In the genomic region with DNA sequence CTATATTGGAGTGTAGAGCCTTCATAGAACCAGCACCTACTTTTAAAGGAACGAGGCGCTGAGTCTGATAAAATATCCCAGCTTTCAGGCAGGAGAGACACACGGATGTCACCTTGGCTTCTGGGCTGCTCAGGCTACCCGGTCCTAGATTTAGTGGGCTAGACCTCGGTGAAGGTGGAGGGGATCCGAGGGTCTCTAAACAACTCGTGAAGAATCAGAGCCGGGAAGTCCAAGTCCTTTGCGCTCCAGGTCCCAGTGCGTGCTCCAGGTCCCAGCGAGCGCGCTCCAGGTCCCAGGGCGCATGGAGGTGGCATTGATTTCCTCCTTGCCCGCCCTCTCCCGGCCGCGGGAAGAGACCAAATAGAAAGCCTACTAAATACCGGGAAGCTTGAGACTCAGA, we compare ENCODE assay signal across 8 mouse cellular contexts. TPM values are rescaled to one million over a fixed set of nuclear protein-coding genes. Genes with fewer than 3 reads are reported as not detected.
A peak's percentile ranks its signal among the peaks of the same experiment; 100 is the strongest.
DNase-seq lines count a peak whose midpoint lies in the region; ATAC-seq and TF ChIP-seq lines count a peak whose summit lies in the region.

No protein-coding gene starts in this region.

- H3K79me2 ChIP-seq in macrophage (ENCODE audit: inconsistent target) = peaks cover 42% of the 10 kb centered on the region

- H3K4me2 ChIP-seq in kidney, embryonic 16.5 days (replicated peaks; ENCODE audit: low read depth, low read length) = peak overlapping the region; percentile 49
- no peak overlapping the region for H3K4me2 ChIP-seq in hindbrain, embryonic 11.5 days (replicated peaks; ENCODE audit: low read depth, low read length)

- no peaks in the 10 kb centered on the region for H3K27me3 ChIP-seq in kidney, embryonic 16.5 days (ENCODE audit: insufficient read depth, low read length)
- H3K27me3 ChIP-seq in hindbrain, embryonic 11.5 days (ENCODE audit: control insufficient read depth, insufficient read depth, low read length) = no peaks in the 10 kb centered on the region

- no peak overlapping the region; the same call in 1 of the 2 replicates for H3K9ac ChIP-seq in kidney, embryonic 16.5 days (replicated peaks; ENCODE audit: low read length)
- no peak overlapping the region for H3K9ac ChIP-seq in hindbrain, embryonic 11.5 days (ENCODE audit: low read depth, low read length)

- no peak for ATAC-seq in kidney, embryonic 16.5 days (ENCODE audit: low FRiP score, low TSS enrichment)
- ATAC-seq in common myeloid progenitor, adult 5-6 weeks (replicated peaks; ENCODE audit: low read depth, poor library complexity, severe bottlenecking) = peak; percentile 30
- ATAC-seq in hindbrain, embryonic 11.5 days (ENCODE audit: low FRiP score) = no peak

- H3K4me1 ChIP-seq in kidney, embryonic 16.5 days (ENCODE audit: insufficient read depth, low read length) = no peaks in the 10 kb centered on the region
- no peaks in the 10 kb centered on the region for H3K4me1 ChIP-seq in hindbrain, embryonic 11.5 days (replicated peaks; ENCODE audit: control insufficient read depth, insufficient read depth, low read length)

- no peaks in the 10 kb centered on the region for H3K36me3 ChIP-seq in kidney, embryonic 16.5 days (ENCODE audit: insufficient read depth, low read length)
- no peaks in the 10 kb centered on the region for H3K36me3 ChIP-seq in hindbrain, embryonic 11.5 days (ENCODE audit: control insufficient read depth, insufficient read depth, low read length)
- peaks cover 28% of the 10 kb centered on the region for H3K36me3 ChIP-seq in macrophage (ENCODE audit: inconsistent target)

- no peak for DNase-seq in kidney, postnatal 36 days
- peak; percentile 3 for DNase-seq in hindbrain, embryonic 11.5 days (ENCODE audit: low spot score)
- DNase-seq in urinary bladder, postnatal 10 days (ENCODE audit: low spot score) = no peak
- DNase-seq in right cerebral cortex, postnatal 10 days (ENCODE audit: low spot score in 2 of 2) = no peak
- DNase-seq in left cerebral cortex, adult 2 months (ENCODE audit: extremely low spot score in 1 of 2, low spot score in 2 of 2) = no peak

- intact Hi-C loops in left cerebral cortex, adult 2 months (cut with DNase I) = loop anchor here (2.0 kb wide), 1 partner anchor 21 kb away; no protein-coding TSS in a partner anchor

- H3K4me3 ChIP-seq in kidney, embryonic 16.5 days (ENCODE audit: low read length) = peak overlapping the region; percentile 23
- H3K4me3 ChIP-seq in hindbrain, embryonic 11.5 days (ENCODE audit: low read depth, low read length) = no peak overlapping the region
- H3K4me3 ChIP-seq in macrophage (ENCODE audit: inconsistent target) = peak overlapping the region; percentile 54
- H3K4me3 ChIP-seq in left cerebral cortex, adult 2 months = no peak overlapping the region

- no peak overlapping the region for H3K27ac ChIP-seq in kidney, embryonic 16.5 days (ENCODE audit: low read length)
- no peak overlapping the region for H3K27ac ChIP-seq in hindbrain, embryonic 11.5 days (ENCODE audit: low read depth, low read length)
- peak overlapping the region; percentile 96 for H3K27ac ChIP-seq in macrophage
- no peak overlapping the region for H3K27ac ChIP-seq in left cerebral cortex, adult 2 months

- no peaks in the 10 kb centered on the region for H3K9me3 ChIP-seq in kidney, embryonic 16.5 days (ENCODE audit: low read length)
- no peaks in the 10 kb centered on the region for H3K9me3 ChIP-seq in hindbrain, embryonic 11.5 days (ENCODE audit: control insufficient read depth, low read length)

- TF ChIP-seq CTCF in left cerebral cortex, adult 2 months (IDR thresholded peaks at IDR 0.05) = no peak

- 15% methylated on average over 19 of the region's 19 CpGs for WGBS in kidney, embryonic 16.5 days
- WGBS in hindbrain, embryonic 11.5 days = 17% methylated on average over 19 of the region's 19 CpGs
- WGBS in macrophage (ENCODE audit: missing documents) = 5% methylated on average over 19 of the region's 19 CpGs

RNA-seq across cellular contexts. Expression of gene Slfn8, which starts 19.2 kb away (rescaled TPM):
- 0.40 and 0.61 TPM in 2 replicates for polyA plus RNA-seq in kidney, embryonic 16.5 days (2015; fragmentation: Nextera tagmentation; extraction: Ambion mirVana)
- total RNA-seq in common myeloid progenitor, adult 5-6 weeks (2017) = 22.1 and 24.2 TPM in 2 replicates
- polyA plus RNA-seq in hindbrain, embryonic 11.5 days (2014; fragmentation: Nextera tagmentation; extraction: Ambion mirVana) = 0.28 TPM in 2 replicates
- total RNA-seq in macrophage (2018; cell fraction: chromatin; rRNA removed) = 1,000 to 10,000 TPM in 3 of 26 experiments, 100 to 1,000 TPM in 23; 149 to 1,206 (median 560) TPM
- total RNA-seq in macrophage (2018; cell fraction: cytosol; rRNA removed) = 100 to 1,000 TPM in 15 of 26 experiments, 10 to 100 TPM in 11; 69.3 to 339 (median 209) TPM
- 100 to 1,000 TPM in 25 of 26 experiments, 10 to 100 TPM in 1; 97.1 to 956 (median 621) TPM for total RNA-seq in macrophage (2018; cell fraction: nucleus; rRNA removed)
- polyA plus RNA-seq in macrophage (2018) = 43.7 to 104 TPM (median 83.5 TPM) in 3 replicates
- total RNA-seq in left cerebral cortex, adult 2 months (2021) = under 1 TPM; 0.26 to 0.61 TPM

RNA-seq across cellular contexts. Expression of gene Slfn2, which starts 25.1 kb away (rescaled TPM):
- 4.1 and 4.7 TPM in 2 replicates for polyA plus RNA-seq in kidney, embryonic 16.5 days (2015; fragmentation: Nextera tagmentation; extraction: Ambion mirVana)
- 10.6 and 14.9 TPM in 2 replicates for total RNA-seq in common myeloid progenitor, adult 5-6 weeks (2017)
- polyA plus RNA-seq in hindbrain, embryonic 11.5 days (2014; fragmentation: Nextera tagmentation; extraction: Ambion mirVana) = 1.5 and 1.6 TPM in 2 replicates
- 100 to 1,000 TPM; 204 to 973 (median 602) TPM for total RNA-seq in macrophage (2018; cell fraction: chromatin; rRNA removed)
- 1,000 to 10,000 TPM in 20 of 26 experiments, 100 to 1,000 TPM in 6; 511 to 2,505 (median 1,185) TPM for total RNA-seq in macrophage (2018; cell fraction: cytosol; rRNA removed)
- 1,000 to 10,000 TPM in 19 of 26 experiments, 100 to 1,000 TPM in 7; 398 to 1,812 (median 1,263) TPM for total RNA-seq in macrophage (2018; cell fraction: nucleus; rRNA removed)
- 335 to 670 TPM (median 455 TPM) in 3 replicates for polyA plus RNA-seq in macrophage (2018)
- total RNA-seq in left cerebral cortex, adult 2 months (2021) = 1 to 10 TPM; 1.1 to 1.6 TPM

RNA-seq across cellular contexts. Expression of gene Slfn9, which starts 48.2 kb away (rescaled TPM):
- 18.1 and 18.2 TPM in 2 replicates for polyA plus RNA-seq in kidney, embryonic 16.5 days (2015; fragmentation: Nextera tagmentation; extraction: Ambion mirVana)
- 39.6 and 42.1 TPM in 2 replicates for total RNA-seq in common myeloid progenitor, adult 5-6 weeks (2017)
- polyA plus RNA-seq in hindbrain, embryonic 11.5 days (2014; fragmentation: Nextera tagmentation; extraction: Ambion mirVana) = 9.7 and 10.1 TPM in 2 replicates
- total RNA-seq in macrophage (2018; cell fraction: chromatin; rRNA removed) = 100 to 1,000 TPM in 1 of 26 experiments, 10 to 100 TPM in 25; 10.2 to 267 (median 38.9) TPM
- 100 to 1,000 TPM in 4 of 26 experiments, 10 to 100 TPM in 22; 16.4 to 122 (median 54.7) TPM for total RNA-seq in macrophage (2018; cell fraction: cytosol; rRNA removed)
- 100 to 1,000 TPM in 4 of 26 experiments, 10 to 100 TPM in 22; 14.0 to 224 (median 67.3) TPM for total RNA-seq in macrophage (2018; cell fraction: nucleus; rRNA removed)
- 24.7 to 28.8 TPM (median 27.0 TPM) in 3 replicates for polyA plus RNA-seq in macrophage (2018)
- total RNA-seq in left cerebral cortex, adult 2 months (2021) = under 1 TPM; 0.26 to 0.45 TPM

Comparison
In these comparisons a context has a peak if more than half of its experiments do, and no peak if none do; other contexts are left out.
1. H3K4me3 ChIP-seq: peak in kidney, embryonic 16.5 days (single experiment) and macrophage (single experiment); none in hindbrain, embryonic 11.5 days (single experiment) and left cerebral cortex, adult 2 months (single experiment).
2. RNA of gene Slfn8, which starts 19.2 kb away (polyA plus RNA-seq): 43.7 to 104 TPM in macrophage; 0.40 to 0.61 TPM in kidney, embryonic 16.5 days and 0.28 TPM in hindbrain, embryonic 11.5 days; every median in the first group is over 10 times any median in the second.
3. RNA of gene Slfn2, which starts 25.1 kb away (polyA plus RNA-seq): 335 to 670 TPM in macrophage; 4.1 to 4.7 TPM in kidney, embryonic 16.5 days and 1.5 to 1.6 TPM in hindbrain, embryonic 11.5 days; every median in the first group is over 10 times any median in the second.